Mouse (Mus musculus) lung, embryonic 14.5 days (tissue): ENCODE measurements around the gene St3gal4. TPM values are rescaled to one million over a fixed set of nuclear protein-coding genes. Genes with fewer than 3 reads are reported as not detected.
A peak's percentile ranks its signal among the peaks of the same experiment; 100 is the strongest.

Experiments
- ATAC-seq: fragments of 200-750 bp; cut with Nextera tagmentation; 2 replicates; pipeline ENCODE4 v1.8.0; 2017; ENCODE audit warnings: mild to moderate bottlenecking, moderate TSS enrichment, moderate library complexity; ENCODE audit not compliant: insufficient read depth
- DNase-seq: peaks from one replicate; pipeline ENCODE4 v3.0.0-alpha.2; 2015
- H3K27ac ChIP-seq: fragments of 300-500 bp; sonication (generic); 2 replicates; pipeline ENCODE4 v1.5.1; 2014; ENCODE audit warnings: low read depth, mild to moderate bottlenecking, moderate library complexity
- H3K27me3 ChIP-seq: fragments of 300-500 bp; sonication (generic); 2 replicates; pipeline ENCODE4 v1.6.1; 2014; ENCODE audit warnings: low read length, control low read depth; ENCODE audit not compliant: insufficient read depth
- H3K36me3 ChIP-seq: fragments of 300-500 bp; sonication (generic); 2 replicates; pipeline ENCODE4 v1.6.1; 2014; ENCODE audit warnings: control low read depth; ENCODE audit not compliant: insufficient read depth
- H3K4me1 ChIP-seq: fragments of 300-500 bp; sonication (generic); 2 replicates; pipeline ENCODE4 v1.6.1; 2014; ENCODE audit warnings: antibody characterized with exemption, control low read depth; ENCODE audit not compliant: insufficient read depth
- H3K4me2 ChIP-seq: fragments of 300-500 bp; sonication (generic); 2 replicates; pipeline ENCODE4 v1.6.1; 2014; ENCODE audit warnings: mild to moderate bottlenecking
- H3K4me3 ChIP-seq: fragments of 300-500 bp; sonication (generic); 2 replicates; pipeline ENCODE4 v1.5.1; 2014; ENCODE audit warnings: low read depth, low read length
- H3K9ac ChIP-seq: fragments of 300-500 bp; sonication (generic); 2 replicates; pipeline ENCODE4 v1.6.1; 2014
- H3K9me3 ChIP-seq: fragments of 300-500 bp; sonication (generic); 2 replicates; pipeline ENCODE4 v1.6.1; 2016; ENCODE audit warnings: low read depth, low read length, control low read depth
- CTCF ChIP-seq: IDR thresholded peaks from 2 replicates; pipeline ENCODE4 v1.5.1; 2016; ENCODE audit warnings: antibody characterized with exemption, low read depth
- WGBS: fragments of 180-500 bp; shearing (Covaris S2); extraction: QIAGEN DNeasy Blood & Tissue Kit; methylation state at CpG from one replicate; pipeline ENCODE4 v1.1.7; 2014; 5-methylcytosine and 5-hydroxymethylcytosine counted together
- polyA plus RNA-seq: library from polyadenylated mRNA; unstranded; fragments of >200 nt; fragmentation: Nextera tagmentation; extraction: Ambion mirVana; gene quantifications from 2 replicates; pipeline ENCODE4 v1.2.1, GENCODE M21; 2014

Gene St3gal4
- polyA plus RNA-seq, 1 experiment from 2014 or later, result 33.4 TPM

- DNase-seq (no peak), ATAC-seq (peak; percentile 21; the same call in 1 of the 2 replicates)
- H3K27me3 ChIP-seq, result no peaks in the 10 kb centered on the region
- no peaks in the 10 kb centered on the region for H3K9me3 ChIP-seq
- H3K9ac ChIP-seq, result no peak overlapping the region
- no peak for TF ChIP-seq CTCF
- H3K27ac ChIP-seq, result 0 out of 2 replicates have a peak overlapping the region, but pooled peaks have one; percentile 18
- 0 out of 2 replicates have a peak, but pooled peaks cover 3% of the 10 kb centered on the region for H3K36me3 ChIP-seq
- 0 out of 2 replicates have a peak overlapping the region, but pooled peaks have one; percentile 15 for H3K4me2 ChIP-seq
- peaks cover 36% of the 10 kb centered on the region for H3K4me1 ChIP-seq
- 41% methylated on average over 15 of the region's 15 CpGs for WGBS
- no peak overlapping the region for H3K4me3 ChIP-seq
Measured at GRCm38 (mm10) chr9:35105884-35106880, 12.9 kb downstream of the St3gal4 start.

- TF ChIP-seq CTCF, result no peak
- Histone ChIP-seq H3K27ac (no peak overlapping the region), H3K9ac (no peak overlapping the region), H3K36me3 (0 out of 2 replicates have a peak, but pooled peaks cover 3% of the 10 kb centered on the region), H3K9me3 (no peaks in the 10 kb centered on the region), H3K4me3 (no peak overlapping the region), H3K4me1 (peaks cover 29% of the 10 kb centered on the region), H3K27me3 (no peaks in the 10 kb centered on the region), H3K4me2 (no peak overlapping the region)
- no peak for ATAC-seq
- DNase-seq, result no peak
- 44% methylated on average over 2 of the region's 2 CpGs for WGBS
Measured at GRCm38 (mm10) chr9:35105438-35105837, 13.6 kb downstream of the St3gal4 start.

DNA sequence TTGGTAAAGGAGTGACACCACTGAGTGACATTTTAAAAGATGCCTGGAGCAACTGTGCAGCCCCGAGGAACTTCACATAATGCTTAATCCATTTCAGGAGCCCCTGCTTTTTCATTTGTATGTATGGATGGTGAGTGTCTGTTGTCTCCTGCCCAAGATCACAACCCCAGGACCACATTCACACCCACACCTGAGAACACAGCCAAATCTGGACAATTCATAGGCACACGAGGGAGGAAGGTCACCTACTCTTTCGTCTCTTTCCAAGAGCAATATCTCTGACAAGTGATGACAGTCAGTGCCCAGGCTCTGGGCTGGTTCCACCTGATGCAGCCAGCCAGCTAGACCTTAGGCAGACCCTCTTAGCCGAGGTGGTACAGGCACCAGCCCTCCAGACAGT, 14.4 kb downstream of the St3gal4 start:
- Histone ChIP-seq H3K36me3 (no peaks in the 10 kb centered on the region), H3K4me3 (no peak overlapping the region), H3K4me2 (no peak overlapping the region), H3K9ac (no peak overlapping the region), H3K27me3 (no peaks in the 10 kb centered on the region), H3K4me1 (peaks cover 22% of the 10 kb centered on the region; the same call in 1 of the 2 replicates), H3K9me3 (no peaks in the 10 kb centered on the region), H3K27ac (no peak overlapping the region)
- DNase-seq (no peak), ATAC-seq (no peak)
- no peak for TF ChIP-seq CTCF
- WGBS, result 72% methylated on average over 4 of the region's 4 CpGs

DNA sequence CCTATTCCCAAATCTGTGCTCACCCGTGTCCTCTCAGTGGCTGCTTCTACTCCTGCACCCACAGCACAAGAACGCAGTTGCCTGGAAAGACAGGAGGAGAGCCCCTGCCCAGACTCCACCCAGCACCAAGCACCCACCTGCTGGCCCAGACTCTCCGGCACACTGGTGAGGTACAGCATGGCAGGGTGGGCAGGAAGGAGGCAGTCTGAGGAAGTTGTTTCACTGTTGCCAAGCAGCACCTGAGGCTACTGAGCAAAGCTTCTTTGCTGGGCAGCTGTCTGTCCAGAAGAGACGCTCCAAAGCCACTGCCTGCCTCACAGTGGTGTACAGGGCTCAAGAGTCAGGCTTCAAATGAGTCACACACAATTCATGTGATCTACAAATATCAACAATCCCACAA, 20.3 kb downstream of the St3gal4 start:
- ATAC-seq, result no peak
- WGBS, result 80% methylated on average over 4 of the region's 4 CpGs
- Histone ChIP-seq H3K27ac (no peak overlapping the region), H3K4me2 (no peak overlapping the region), H3K36me3 (no peaks in the 10 kb centered on the region), H3K27me3 (no peaks in the 10 kb centered on the region), H3K4me1 (no peaks in the 10 kb centered on the region), H3K4me3 (no peak overlapping the region), H3K9ac (no peak overlapping the region), H3K9me3 (no peaks in the 10 kb centered on the region)
- TF ChIP-seq CTCF, result no peak
- DNase-seq, result no peak

GRCm38 (mm10) chr9:35097901-35098300, 21.2 kb downstream of the St3gal4 start:
- ATAC-seq, result no peak
- no peak for TF ChIP-seq CTCF
- Histone ChIP-seq H3K27me3 (no peaks in the 10 kb centered on the region), H3K9me3 (no peaks in the 10 kb centered on the region), H3K4me1 (no peaks in the 10 kb centered on the region), H3K27ac (no peak overlapping the region), H3K4me2 (no peak overlapping the region), H3K36me3 (no peaks in the 10 kb centered on the region), H3K4me3 (no peak overlapping the region), H3K9ac (no peak overlapping the region)
- DNase-seq, result no peak
- 64% methylated on average over 4 of the region's 4 CpGs for WGBS

- ATAC-seq (peak; percentile 31; the same call in 1 of the 2 replicates), DNase-seq (no peak)
- Histone ChIP-seq H3K9me3 (no peaks in the 10 kb centered on the region), H3K4me3 (no peak overlapping the region), H3K9ac (no peak overlapping the region), H3K27ac (no peak overlapping the region), H3K4me2 (no peak overlapping the region), H3K4me1 (no peaks in the 10 kb centered on the region), H3K36me3 (no peaks in the 10 kb centered on the region), H3K27me3 (no peaks in the 10 kb centered on the region)
- 48% methylated on average over 1 of the region's 1 CpGs for WGBS
- TF ChIP-seq CTCF, result no peak
Measured at GRCm38 (mm10) chr9:35095726-35096125, 23.3 kb downstream of the St3gal4 start.

DNA sequence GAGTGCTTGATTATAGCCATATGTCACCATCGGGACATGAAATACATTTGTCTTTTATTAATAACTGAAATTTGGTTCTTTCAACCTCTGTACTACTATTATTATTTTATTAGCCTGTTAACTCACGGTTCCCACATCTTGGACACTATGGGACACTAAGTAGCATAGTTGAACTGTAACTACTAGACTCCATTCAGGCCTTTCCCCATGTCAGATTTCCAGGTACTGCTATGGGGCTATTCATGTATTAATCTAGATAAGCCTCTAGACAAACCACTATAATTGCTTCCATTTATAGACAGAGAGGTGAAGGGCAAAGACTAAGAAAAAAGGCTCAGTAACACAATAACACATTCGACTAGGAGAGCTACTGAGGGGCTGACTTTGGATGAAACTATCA, 25.7 kb downstream of the St3gal4 start:
- H3K27me3 ChIP-seq, result no peaks in the 10 kb centered on the region
- H3K4me3 ChIP-seq, result no peak overlapping the region
- no peak for TF ChIP-seq CTCF
- H3K4me1 ChIP-seq, result no peaks in the 10 kb centered on the region
- ATAC-seq (no peak), DNase-seq (no peak)
- no peaks in the 10 kb centered on the region for H3K9me3 ChIP-seq
- no peak overlapping the region for H3K4me2 ChIP-seq
- 94% methylated on average over 3 of the region's 3 CpGs for WGBS
- H3K9ac ChIP-seq, result no peak overlapping the region
- H3K36me3 ChIP-seq, result no peaks in the 10 kb centered on the region
- H3K27ac ChIP-seq, result no peak overlapping the region
